10 mouse cellular contexts compared by ENCODE assay signal in genomic region chr13:91178428-91179160, GRCm38 (mm10). TPM values are rescaled to one million over a fixed set of nuclear protein-coding genes. Genes with fewer than 3 reads are reported as not detected.
DNase-seq lines count a peak whose midpoint lies in the region; ATAC-seq lines count a peak whose summit lies in the region.
"Had no signal": no experiment of that assay in that cellular context is flagged by ENCODE, and none has a peak within 500 bp of the region (broad histone marks: within the 10 kb centered on the region; RNA-seq: fewer than 3 reads in every experiment).

No protein-coding gene starts in this region.

- WGBS in lung, embryonic 16.5 days, result 63% methylated on average over 9 of the region's 9 CpGs
- WGBS in limb, embryonic 15.5 days, result 40% methylated on average over 9 of the region's 9 CpGs
- 67% methylated on average over 9 of the region's 9 CpGs for WGBS in stomach, embryonic 16.5 days

- no peaks in the 10 kb centered on the region for H3K9me3 ChIP-seq in lung, embryonic 16.5 days (ENCODE audit: control insufficient read depth, low read length)
- H3K9me3 ChIP-seq in limb, embryonic 15.5 days, result no peaks in the 10 kb centered on the region
- H3K9me3 ChIP-seq in stomach, embryonic 16.5 days (replicated peaks; ENCODE audit: control insufficient read depth, low read length), result no peaks in the 10 kb centered on the region

- H3K4me1 ChIP-seq in lung, embryonic 16.5 days (replicated peaks; ENCODE audit: control insufficient read depth, insufficient read depth, low read length), result no peaks in the 10 kb centered on the region
- peaks cover 7% of the 10 kb centered on the region; the same call in 1 of the 2 replicates for H3K4me1 ChIP-seq in limb, embryonic 15.5 days
- no peaks in the 10 kb centered on the region for H3K4me1 ChIP-seq in stomach, embryonic 16.5 days (ENCODE audit: control insufficient read depth, insufficient read depth, low read length)

- no peak overlapping the region for H3K9ac ChIP-seq in lung, embryonic 16.5 days (ENCODE audit: low read length)
- H3K9ac ChIP-seq in limb, embryonic 15.5 days, result no peak overlapping the region
- no peak overlapping the region for H3K9ac ChIP-seq in stomach, embryonic 16.5 days (ENCODE audit: low read length)

- no peak for DNase-seq in lung, postnatal 4 days
- peak; percentile 65 for DNase-seq in fat pad, adult 2 months (ENCODE audit: extremely low read depth, low read depth, low spot score)
- no peak for DNase-seq in gastrocnemius, postnatal 10 days
- no peak for DNase-seq in cerebellum, adult 11 months
- no peak for DNase-seq in B cell, adult 2 months
- DNase-seq: adrenal gland, adult 2 months; heart, postnatal 10 days had no signal

- no peak overlapping the region for H3K4me2 ChIP-seq in lung, embryonic 16.5 days (ENCODE audit: low read depth, low read length)
- H3K4me2 ChIP-seq in limb, embryonic 15.5 days, result no peak overlapping the region
- no peak overlapping the region for H3K4me2 ChIP-seq in stomach, embryonic 16.5 days (ENCODE audit: low read depth, low read length)

- 0 out of 2 replicates have a peak, but pooled peaks have one; percentile 31 for ATAC-seq in lung, embryonic 16.5 days (ENCODE audit: low read depth)
- peak; percentile 65 for ATAC-seq in limb, embryonic 15.5 days (ENCODE audit: insufficient number of reproducible peaks, low FRiP score, low TSS enrichment, low read depth)
- peak; percentile 75; the same call in 1 of the 2 replicates for ATAC-seq in stomach, embryonic 16.5 days (ENCODE audit: insufficient read depth, low FRiP score)

- no peak overlapping the region for H3K27ac ChIP-seq in lung, embryonic 16.5 days (ENCODE audit: low read length)
- peak overlapping the region; percentile 67 for H3K27ac ChIP-seq in limb, embryonic 15.5 days
- peak overlapping the region; percentile 66 for H3K27ac ChIP-seq in stomach, embryonic 16.5 days (ENCODE audit: low read length)

- H3K27me3 ChIP-seq in lung, embryonic 16.5 days (ENCODE audit: control insufficient read depth, insufficient read depth, low read depth, low read length), result no peaks in the 10 kb centered on the region
- no peaks in the 10 kb centered on the region for H3K27me3 ChIP-seq in limb, embryonic 15.5 days
- H3K27me3 ChIP-seq in stomach, embryonic 16.5 days (ENCODE audit: control insufficient read depth, insufficient read depth, low read length), result no peaks in the 10 kb centered on the region

- no peaks in the 10 kb centered on the region for H3K36me3 ChIP-seq in lung, embryonic 16.5 days (ENCODE audit: control insufficient read depth, insufficient read depth, low read length)
- no peaks in the 10 kb centered on the region for H3K36me3 ChIP-seq in limb, embryonic 15.5 days
- no peaks in the 10 kb centered on the region for H3K36me3 ChIP-seq in stomach, embryonic 16.5 days (ENCODE audit: control insufficient read depth, insufficient read depth, low read length)

- H3K4me3 ChIP-seq in lung, embryonic 16.5 days (ENCODE audit: low read length), result no peak overlapping the region
- H3K4me3 ChIP-seq in limb, embryonic 15.5 days, result no peak overlapping the region
- no peak overlapping the region for H3K4me3 ChIP-seq in stomach, embryonic 16.5 days (replicated peaks; ENCODE audit: low read length)

RNA-seq across cellular contexts. Expression of gene Atg10, which starts 45.2 kb away (rescaled TPM):
- polyA plus RNA-seq in lung, embryonic 16.5 days (2015; fragmentation: Nextera tagmentation; extraction: Ambion mirVana), result 14.7 and 16.0 TPM in 2 replicates
- polyA plus RNA-seq in limb, embryonic 15.5 days (2015; fragmentation: Nextera tagmentation; extraction: Ambion mirVana), result 15.4 and 17.8 TPM in 2 replicates
- polyA plus RNA-seq in stomach, embryonic 16.5 days (2015; fragmentation: Nextera tagmentation; extraction: Ambion mirVana), result 15.1 and 15.2 TPM in 2 replicates
- 10 to 100 TPM; 13.9 to 16.3 TPM for total RNA-seq in gastrocnemius, postnatal 10 days (2021)
